Mouse (Mus musculus): ENCODE measurements at regions not wholly inside any gene's neighbourhood (a gene's known extent, or its start where the extent isn't known, plus 50 kb on each side); places are given as distances from the start of the nearest gene placed in this dataset.
"Not testable (repeated sequence)": the region's sequence is repeated elsewhere in the genome, so short reads cannot be mapped to it uniquely, and the experiment has no call there.

- not testable (repeated sequence) for H3K4me1 ChIP-seq (ENCODE audit: control insufficient read depth, insufficient read depth, low read length)
Observed at GRCm38 (mm10) chr13:13888847-13889246, 65.4 kb upstream of the B3galnt2 start.

GRCm38 (mm10) chr13:13889297-13890120 is 64.8 kb upstream of the B3galnt2 start:
- TF ChIP-seq CTCF (IDR thresholded peaks at IDR 0.05; ENCODE audit: borderline replicate concordance, insufficient read depth, low read length) (0 out of 2 replicates have a peak, but pooled peaks have one; percentile 2), POLR2A (IDR thresholded peaks at IDR 0.05; ENCODE audit: low read depth, low read length) (no peak)
- Histone ChIP-seq H3K4me1 (ENCODE audit: control insufficient read depth, insufficient read depth, low read length) (no peaks in the 10 kb centered on the region), H3K27ac (ENCODE audit: insufficient read depth, low read length) (no peak overlapping the region), H3K4me3 (ENCODE audit: insufficient read depth, low read length) (peak overlapping the region; percentile 23; the same call in 1 of the 2 replicates)

More at GRCm38 (mm10) chr13:13888847-13889246, 65.4 kb upstream of the B3galnt2 start:
- H3K4me3 ChIP-seq (ENCODE audit: insufficient read depth, low read length); H3K27ac ChIP-seq (ENCODE audit: insufficient read depth, low read length): not testable (repeated sequence)

- H3K27ac ChIP-seq (ENCODE audit: insufficient read depth, low read length); H3K4me3 ChIP-seq (ENCODE audit: insufficient read depth, low read length): not testable (repeated sequence)
Observed at GRCm38 (mm10) chr13:13902186-13902585, 52.1 kb upstream of the B3galnt2 start.

More at GRCm38 (mm10) chr13:13902186-13902585, 52.1 kb upstream of the B3galnt2 start:
- not testable (repeated sequence) for H3K4me1 ChIP-seq (ENCODE audit: control insufficient read depth, insufficient read depth, low read length)

All from embryonic fibroblast, embryonic 13.5 days (primary cell).